Mouse (Mus musculus) frontal cortex, postnatal 36 days (tissue): ENCODE data around the gene Esyt1.
"Not testable (repeated sequence)": the region's sequence is repeated elsewhere in the genome, so short reads cannot be mapped to it uniquely, and the experiment has no call there.

Experiments used
- DNase-seq, 2 experiments: peaks; one replicate each; pipeline ENCODE4 v3.0.0; 2022; ENCODE audit warnings: low spot score in 2 of 2

Gene Esyt1

DNA sequence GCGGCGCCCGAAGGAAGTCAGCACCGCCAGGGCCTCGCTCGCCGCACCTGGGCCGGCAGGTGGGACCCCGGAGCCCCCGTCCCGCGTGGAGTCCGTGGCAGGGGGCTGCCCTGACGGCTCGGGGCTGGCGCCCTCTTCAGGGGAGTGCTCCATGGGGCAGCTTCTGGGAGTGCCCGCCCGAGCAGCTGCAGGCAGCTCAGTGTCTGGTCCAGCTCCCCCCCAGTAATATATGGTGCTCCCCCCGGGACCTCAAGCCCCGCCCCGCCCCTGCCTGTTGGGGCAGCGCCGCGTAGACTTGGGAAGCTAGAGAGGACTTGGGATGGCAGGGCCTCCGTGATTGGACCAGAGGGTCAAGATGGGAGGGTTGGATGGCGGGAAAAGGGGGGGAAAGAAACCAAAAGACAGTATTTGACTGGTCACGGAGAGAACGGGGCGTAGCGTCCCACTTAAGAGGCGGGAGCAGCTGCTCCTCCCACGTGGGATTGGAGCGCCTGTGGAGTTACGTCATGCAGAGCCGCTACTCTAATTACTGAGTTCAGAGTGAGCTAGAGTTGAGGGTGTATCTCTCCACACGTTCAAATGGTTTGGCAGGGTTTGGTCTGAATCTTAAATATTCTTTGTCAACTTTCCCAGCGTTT lies at the start of gene Esyt1:
Gene Esyt1 (minus strand): TSS at position 201 of the 638 bp plus-strand sequence.
- DNase-seq: peak; percentile 80 to 90

DNA sequence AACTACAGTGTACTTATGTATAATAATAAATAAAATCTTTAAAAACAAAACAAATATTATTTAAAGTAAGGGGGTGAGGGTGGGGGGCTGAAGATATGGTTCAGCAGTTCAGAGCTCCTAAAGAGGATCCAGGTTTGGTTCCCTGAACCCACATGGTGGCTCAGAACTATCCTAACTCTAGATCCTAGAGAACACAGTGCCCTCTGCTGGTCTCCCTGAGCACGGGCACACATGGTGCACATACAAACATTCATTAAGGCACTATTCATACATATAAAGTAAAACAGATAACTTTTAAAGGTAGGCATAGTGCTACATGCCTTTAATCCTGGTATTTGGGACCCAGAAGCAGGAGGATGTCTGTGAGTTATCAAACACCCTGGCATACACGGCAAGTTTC lies 49.4 kb upstream of the Esyt1 start:
- DNase-seq: no peak

DNA sequence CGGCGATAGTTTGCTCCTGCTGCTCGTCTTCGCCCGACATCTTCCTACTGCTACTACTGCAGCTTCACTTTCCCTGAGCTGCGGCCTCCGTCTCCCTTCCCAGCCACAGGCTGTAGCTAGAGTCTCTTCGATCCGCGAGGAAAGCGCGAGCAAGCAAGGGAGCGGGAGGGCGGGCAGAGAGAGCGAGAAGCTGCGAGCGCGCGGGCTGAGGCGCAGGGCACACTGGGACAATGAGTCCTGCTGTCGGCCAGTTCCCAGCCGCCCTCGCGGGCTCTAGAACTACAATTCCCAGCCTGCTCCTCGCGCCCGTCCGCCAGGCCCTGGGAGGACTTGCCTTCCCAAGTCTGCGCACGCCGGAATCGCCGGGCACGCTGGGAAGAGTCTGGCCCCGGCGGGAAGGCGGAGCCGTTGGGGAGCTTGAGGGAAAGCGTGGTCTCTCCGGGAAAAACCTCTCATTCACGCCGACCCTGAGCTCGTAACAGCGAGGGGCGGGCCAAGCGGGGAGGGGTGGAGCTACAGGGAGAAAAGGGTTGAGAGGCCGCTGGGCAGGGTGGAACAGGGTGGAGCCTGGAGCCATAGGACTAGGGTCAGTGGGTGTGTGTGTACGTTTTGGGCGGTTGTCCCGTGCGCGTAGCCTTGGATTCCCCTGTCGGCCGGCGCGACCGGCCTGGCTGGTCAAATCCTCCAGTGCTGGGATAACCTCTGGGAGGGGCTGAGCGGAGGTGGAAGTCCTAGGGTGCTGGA lies 40.3 kb upstream of the Esyt1 start, which contains the start of gene Pa2g4:
Gene Pa2g4 (minus strand): TSS at position 200 of the 744 bp plus-strand sequence.
- peak; percentile 99 for DNase-seq

DNA sequence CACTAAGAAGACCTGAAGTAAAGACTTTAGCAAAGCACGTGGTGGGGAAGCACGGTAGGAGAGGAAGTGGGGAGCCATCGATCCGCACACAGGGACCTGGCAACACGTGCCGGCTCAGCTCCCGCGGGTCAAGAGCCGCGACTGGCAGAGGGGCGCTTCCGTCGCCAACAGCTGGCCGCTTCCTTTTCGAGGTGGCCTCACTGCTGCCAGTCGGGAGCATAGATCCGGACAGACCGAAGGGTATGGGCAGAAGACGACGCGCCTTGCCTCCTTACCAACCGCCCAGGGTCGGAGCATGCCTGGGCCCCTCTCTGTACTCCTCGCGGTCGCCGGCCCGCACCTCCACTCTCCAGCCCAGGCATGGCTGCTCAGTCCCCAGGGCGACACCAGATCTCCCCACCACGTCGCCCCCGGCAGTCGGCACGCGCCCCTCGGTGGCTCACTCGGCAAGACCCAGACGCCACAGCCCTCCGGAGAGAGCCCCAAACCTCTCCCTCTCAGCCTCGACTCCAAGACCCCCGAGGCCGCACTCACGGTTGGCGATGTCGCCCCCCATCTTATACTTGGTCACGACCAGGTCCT lies 39.6 kb upstream of the Esyt1 start:
- DNase-seq: peak in 1 of 2 experiments; percentile 45

DNA sequence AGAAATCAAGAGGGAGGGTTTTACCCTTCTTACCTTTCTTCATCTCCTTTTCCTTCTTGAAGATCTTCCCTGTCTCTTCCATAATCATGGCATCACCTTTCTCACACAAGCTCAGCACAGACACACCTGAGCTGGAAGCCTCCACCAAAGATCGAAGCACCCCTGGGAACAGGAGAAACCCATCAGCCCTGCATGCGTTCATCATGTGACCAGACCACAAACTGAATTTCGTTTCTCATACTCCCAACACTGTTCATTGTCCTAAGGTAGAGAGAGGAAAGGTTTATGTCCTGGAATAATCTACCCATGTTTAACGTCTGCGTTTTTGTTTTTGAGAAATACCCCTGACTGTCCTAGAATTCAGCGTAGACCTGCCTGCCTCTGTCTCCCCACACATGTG lies 37.9 kb upstream of the Esyt1 start:
- DNase-seq: no peak

DNA sequence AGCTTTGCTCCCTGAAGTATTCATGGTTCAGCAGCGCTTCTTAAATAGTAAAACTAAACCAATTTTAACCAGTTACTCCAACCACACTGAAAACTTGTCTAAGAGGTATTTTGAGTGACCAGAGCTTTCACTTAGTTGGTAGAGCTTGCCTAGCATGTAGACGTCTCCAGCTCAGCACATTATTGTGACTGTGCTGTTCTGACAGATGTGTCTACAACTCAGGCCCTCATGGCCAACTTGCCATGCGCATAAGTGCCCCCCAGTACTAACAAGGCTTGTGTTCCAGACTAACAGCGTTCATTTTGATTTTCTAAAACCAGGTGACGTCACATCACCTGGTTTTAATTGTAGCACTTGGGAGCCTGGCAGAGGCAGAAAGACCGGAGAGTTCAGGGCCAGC lies 31.3 kb upstream of the Esyt1 start:
- DNase-seq: no peak

DNA sequence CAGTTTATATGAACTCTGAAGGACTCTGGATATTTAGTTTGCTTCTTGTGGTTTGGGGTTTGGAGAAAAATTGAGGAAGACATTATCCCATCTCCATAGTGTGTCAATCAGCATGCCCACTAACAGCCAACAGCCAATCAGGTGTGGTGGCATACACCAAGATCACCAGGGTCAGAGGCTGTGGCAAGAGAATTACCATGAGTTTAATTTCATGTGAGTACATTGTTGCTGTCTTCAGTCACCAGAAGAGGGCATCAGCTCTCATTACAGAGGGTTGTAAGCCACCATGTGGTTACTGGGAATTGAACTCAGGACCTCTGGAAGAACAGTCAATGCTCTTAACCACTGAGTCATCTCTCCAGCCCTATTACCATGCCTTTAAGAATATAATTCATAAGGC lies 30.6 kb upstream of the Esyt1 start:
- DNase-seq: no peak

DNA sequence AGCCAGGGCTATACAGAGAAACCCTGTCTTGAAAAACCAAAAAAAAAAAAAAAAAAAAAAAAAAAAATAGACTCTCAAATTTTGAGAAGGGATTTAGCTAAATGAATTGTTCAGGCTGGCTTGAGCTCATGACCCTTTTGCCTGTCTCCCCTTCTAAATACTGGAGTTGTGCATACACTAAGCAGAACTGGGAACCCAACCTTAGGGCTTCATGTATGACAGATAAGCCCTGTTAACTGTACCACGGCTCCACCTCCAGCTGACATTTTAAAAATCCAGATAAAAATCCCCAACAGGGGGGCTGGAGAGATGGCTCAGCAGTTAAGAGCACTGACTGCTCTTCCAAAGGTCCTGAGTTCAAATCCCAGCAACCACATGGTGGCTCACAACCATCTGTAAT lies 29.9 kb upstream of the Esyt1 start:
- not testable (repeated sequence) for DNase-seq

DNA sequence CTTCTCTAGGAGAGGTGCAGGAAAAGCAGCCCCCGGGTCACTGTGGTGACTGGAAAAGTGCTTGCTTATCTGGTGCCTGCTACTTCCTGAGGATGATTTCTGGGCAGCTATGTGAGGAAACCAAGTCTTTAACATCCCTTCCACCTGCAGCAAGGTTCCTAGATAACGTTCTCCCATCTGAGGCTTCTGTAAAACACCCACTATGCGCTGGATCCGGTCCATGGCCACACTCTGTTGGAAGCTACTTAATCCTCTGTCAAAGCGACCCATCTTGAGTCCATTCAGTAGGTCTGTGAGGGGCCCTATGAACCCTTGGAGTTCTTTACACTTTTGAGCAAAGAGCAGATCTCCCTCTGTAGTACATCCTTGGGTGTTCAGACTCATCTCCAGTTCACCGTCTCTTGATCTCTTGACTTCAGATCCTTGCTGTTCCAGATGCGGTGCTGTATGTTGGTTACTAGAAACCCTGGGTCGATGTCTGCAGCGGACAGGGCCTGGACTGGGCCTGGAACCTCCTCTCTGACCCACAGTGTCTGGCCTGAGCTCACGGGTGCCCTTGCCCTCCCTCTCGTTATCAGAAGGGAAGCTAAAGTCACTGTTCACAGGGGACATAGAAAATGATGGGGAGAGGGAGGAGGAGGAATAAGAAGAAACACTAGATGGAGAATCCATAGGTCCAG lies 24.6 kb upstream of the Esyt1 start:
- not testable (repeated sequence) for DNase-seq

DNA sequence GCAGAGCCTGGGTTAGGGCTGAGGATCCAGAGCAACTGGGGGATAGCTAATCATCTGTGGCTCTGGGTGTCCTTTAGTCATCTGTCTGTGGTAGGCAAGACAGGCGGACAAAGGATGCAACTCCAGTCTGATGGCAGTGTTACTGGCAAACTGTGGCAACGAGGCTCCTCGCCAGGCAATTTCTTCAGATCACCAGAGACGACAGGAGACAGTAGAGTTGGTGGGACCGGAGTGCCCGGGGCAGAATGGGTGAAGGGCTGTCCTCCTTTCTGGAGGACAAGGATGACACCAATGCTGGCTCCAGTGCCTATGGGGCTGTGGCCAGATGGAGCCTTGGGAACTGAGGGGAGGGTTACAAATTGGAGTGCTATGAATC lies 24.0 kb upstream of the Esyt1 start:
- DNase-seq: not testable (repeated sequence)

DNA sequence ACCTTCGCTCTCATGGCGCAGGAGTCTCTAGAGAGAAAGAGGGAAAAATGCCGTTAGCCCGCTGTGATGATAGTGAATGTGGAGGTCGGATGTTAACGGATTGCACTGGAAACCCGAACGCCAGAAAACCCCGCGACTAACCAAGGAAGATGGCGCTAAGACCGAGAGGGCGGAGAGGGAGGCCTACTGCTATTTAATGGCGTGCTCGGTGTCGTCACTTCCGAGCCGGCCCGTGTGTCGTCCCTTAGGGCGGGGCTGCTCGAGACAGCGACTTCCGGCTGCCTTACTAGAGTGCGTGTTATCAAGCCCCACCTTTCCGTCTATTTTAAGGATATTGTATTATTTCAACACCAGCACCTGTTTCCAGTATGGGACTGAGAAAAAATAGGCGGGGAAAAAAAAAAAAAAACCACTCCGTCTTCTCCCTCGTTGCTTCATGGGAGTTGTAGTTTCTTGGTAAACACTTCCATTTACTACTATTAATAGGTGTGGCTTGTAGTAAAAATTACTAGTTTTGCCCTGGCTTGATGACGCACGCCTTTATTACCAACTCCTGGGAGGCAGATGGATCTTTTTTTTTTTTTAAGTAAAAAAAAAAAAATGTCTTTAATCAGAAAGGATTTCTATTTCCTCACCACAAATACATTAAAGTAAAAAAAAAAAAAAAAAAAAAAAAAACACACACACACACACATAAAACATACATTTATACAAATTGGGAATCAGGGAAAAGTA lies 23.4 kb upstream of the Esyt1 start, which contains the start of gene Rpl41:
Gene Rpl41 (minus strand): TSS at position 359 of the 735 bp plus-strand sequence.
- peak; percentile 88 to 93 for DNase-seq

DNA sequence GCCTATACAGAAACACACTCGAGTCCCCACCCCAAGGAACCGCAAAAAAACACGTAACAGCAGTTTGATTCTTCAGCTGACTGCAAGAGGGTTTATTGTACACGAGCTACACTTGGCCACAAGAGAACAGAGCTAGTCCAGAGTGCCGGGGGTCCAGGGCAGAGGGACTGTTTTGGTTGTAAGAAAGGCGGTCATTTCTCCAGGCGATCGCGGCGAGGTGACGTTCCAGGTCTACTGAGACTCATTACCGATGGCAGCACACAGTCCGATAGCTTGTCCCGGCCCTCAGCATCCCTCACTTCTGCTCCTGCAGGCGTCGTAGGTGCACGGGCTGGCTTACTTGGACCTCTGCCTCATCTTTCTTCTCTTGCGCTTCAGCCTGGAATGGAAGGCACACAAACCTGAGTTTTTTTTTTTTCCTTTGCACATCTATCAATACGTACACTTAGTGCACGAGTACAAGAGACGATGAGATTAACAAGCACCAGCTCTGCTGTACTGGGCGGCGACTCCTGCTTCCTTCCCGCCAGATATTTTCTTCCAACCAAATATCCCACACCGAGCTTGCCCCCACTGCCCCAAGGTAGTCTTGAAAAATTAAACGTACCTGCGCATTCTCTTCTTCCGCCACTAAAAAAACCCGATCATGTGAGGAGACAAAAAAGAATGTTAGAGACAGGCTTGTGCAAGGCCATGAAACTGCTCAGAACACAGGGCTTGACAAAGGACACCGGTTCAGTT lies 22.6 kb upstream of the Esyt1 start:
- not testable (repeated sequence) for DNase-seq

DNA sequence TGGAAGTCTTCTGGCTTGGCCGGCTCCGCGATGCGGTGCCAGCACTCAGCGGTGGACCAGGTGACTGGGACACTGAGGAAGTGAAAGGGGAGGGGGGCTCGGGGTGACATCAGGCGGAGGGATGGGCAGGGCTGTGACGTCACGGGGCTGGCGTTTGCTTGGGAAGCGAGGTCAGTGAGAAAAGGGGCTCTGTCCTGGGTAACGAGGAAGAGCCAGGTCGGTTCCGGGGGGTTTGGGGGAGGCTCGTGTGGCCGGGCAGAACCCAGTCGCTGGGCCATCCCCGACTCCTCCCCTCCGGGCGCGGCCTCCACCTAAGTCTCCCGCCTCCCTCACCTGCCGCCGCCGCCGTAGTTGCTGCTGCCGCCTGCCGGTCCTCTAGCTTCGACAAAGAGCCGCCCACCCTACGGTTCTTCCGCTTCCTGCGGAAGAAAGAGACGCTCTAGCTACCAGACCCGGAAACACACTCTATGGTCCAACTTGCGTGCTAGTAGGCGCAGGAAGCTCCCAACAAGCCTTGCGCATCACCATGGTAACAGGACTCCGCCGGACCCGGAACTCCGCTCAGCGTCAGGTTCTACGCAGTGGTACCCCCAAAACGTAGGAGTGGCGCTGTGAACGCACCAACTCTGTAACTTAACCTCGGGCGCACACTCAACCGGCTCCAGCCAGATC lies 21.8 kb upstream of the Esyt1 start, which contains the start of gene Zc3h10:
Gene Zc3h10 (minus strand): TSS at position 414 of the 672 bp plus-strand sequence.
- DNase-seq: peak; percentile 94 to 97

DNA sequence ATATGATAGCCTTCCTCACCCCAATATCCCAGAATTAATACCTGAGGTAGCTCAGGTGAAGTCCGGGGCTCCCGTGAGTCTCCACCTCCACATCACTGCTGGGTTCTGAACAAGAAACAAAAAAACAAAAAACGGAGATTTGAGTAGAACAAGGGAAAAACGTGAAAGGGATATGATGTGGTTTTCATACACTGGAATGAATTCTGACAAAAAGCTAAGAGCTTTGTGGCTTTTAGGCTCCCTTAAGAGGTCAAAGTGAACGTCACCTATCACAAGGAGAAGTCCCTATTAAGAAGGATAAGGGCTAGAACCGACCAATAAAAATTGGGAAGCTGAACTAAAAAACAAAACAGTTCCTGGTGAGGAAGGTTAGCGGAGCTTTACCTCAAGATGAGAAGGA lies 21.1 kb upstream of the Esyt1 start:
- no peak for DNase-seq

DNA sequence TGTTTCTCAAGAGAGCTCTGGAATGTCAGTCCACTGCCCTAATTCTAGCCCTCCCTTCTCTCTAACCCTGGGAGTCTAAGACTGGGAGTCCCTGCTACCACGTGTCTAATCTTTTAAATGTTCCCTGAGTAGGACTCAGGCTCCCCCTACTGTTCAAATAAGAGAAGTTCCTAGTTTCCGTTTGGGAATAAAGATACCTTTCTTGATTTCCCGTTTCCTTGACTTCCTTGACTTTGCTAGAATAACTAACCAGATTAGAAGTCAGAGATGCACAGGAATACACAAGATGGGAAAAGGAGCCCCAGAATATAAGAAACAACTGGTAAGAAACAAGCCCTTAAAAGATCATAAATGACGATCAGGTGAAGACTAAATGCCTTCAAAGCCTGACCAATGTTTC lies 20.7 kb upstream of the Esyt1 start:
- no peak for DNase-seq

DNA sequence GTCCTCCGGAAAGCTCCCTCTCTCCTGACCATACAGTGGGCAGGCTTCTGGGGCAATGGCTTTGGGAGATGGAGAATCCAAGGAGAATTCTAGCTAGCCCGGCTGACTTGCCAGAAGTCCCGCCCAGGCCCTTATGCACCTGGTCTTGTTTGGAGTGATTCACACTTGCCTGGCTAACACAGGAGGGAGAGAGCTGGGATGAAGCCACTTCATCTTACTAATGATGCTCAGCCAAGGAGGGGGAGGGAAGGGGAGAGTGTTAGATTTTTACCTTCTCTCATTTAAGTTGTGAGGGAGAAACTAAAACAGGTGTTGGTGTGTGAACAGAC lies 19.9 kb upstream of the Esyt1 start:
- no peak for DNase-seq

DNA sequence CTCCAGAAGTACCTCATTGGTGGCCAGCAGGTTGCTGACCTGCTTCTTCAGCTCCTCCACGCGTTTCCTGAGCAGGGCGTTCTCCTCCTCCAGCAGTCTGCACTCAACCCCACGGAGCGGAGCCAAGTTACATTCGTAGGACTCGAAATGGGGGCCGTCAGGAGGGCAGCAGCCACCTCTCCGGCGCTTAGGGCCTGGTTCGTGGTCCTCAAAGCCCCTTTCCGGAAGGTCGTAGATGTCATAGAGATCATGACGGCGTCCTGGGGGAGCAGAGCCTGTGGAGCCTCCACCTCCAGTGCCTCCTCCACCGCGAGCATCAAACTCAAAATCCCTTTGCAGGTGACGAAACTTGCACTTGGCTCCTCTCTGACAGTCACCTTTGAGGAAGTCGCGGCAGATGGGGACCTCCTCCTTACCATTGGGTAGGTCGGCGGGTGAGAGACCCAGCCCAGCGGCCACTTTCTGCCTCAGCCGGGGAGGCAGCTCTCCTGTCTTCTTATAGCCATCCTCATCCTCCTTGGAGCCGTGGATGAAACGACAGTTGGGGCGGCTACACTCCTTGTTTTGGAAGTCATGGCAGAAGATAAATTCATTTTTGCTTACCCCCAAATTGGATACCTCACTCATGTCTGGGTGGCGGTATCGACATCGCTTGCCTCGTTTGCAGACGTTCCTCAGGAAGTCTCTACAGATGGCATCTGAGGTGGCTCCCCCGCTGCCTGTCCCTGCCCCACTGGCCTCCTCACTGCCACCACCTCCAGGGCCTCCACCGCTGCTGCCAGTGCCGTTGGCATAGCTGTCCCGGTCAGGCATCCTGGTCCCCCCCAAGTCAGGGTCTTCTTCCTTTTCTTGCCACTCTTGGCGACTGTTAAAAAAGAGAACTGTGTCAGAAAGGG lies 19.3 kb upstream of the Esyt1 start:
- no peak for DNase-seq

DNA sequence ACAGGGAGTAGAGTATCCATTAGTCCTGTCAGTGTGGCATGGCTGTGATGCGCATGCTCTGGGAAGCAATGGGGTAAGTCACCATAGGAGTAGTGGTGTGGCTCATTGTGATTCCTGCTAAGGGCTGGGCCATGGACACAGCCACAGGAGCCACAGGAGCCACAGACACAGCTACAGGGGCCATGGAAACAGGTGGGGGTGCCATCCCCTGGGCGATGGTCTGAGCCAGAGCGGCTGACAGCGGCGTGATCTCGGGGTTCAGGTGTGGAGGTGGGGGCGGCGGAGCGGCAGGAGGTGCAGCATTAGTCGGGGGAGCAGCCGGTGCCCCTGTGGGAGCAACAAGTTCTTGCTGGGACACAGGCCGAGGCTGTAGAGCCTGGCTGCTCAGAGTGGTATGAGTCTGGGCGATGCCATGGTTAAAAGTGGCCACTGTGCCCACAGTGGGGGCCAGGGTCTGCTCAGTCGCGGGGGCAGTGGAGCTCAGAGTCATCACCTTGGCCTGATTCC lies 18.5 kb upstream of the Esyt1 start:
- no peak for DNase-seq

DNA sequence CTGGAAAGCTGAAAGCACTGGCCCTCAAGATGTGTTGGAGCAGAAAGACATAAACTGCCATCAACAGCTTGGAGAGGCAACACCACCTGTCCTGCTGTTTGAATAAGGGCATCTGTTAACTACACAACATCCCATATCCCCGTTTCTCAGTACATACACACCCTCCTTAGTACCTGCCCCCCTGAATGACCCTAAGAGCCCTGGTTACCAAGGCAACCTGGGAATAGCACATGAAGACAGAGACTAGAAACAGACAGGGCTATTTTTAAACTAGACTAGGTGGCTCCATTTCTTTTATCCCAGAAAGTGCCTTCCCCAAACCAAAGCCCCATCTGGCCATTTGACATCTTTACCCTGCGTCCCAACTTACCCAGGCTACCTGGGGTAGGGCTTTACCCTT lies 17.4 kb upstream of the Esyt1 start:
- DNase-seq: no peak
